In genomic region chr9:65677119-65677462, GRCm38 (mm10) we compare ENCODE assay signal across 8 mouse cellular contexts. TPM values are rescaled to one million over a fixed set of nuclear protein-coding genes. Genes with fewer than 3 reads are reported as not detected.
DNase-seq lines count a peak whose midpoint lies in the region; ATAC-seq and TF ChIP-seq lines count a peak whose summit lies in the region.

No protein-coding gene starts in this region.

- H3K4me2 ChIP-seq in heart, embryonic 14.5 days (ENCODE audit: low read length): peak overlapping the region; percentile 91
- H3K4me2 ChIP-seq in hindbrain, embryonic 12.5 days (replicated peaks): peak overlapping the region; percentile 93
- H3K4me2 ChIP-seq in midbrain, embryonic 13.5 days (replicated peaks): peak overlapping the region; percentile 67

- DNase-seq in heart, postnatal 4 days: no peak
- DNase-seq in G1E (ENCODE audit: low spot score): no peak
- DNase-seq in ovary, postnatal 10 days (ENCODE audit: low spot score): no peak
- DNase-seq in layer of hippocampus, adult 9-11 months: no peak
- DNase-seq in embryo, embryonic 10.5 days (ENCODE audit: low spot score): no peak

- H3K9me3 ChIP-seq in heart, embryonic 14.5 days (ENCODE audit: control insufficient read depth, low read length): no peaks in the 10 kb centered on the region
- H3K9me3 ChIP-seq in G1E (replicated peaks): no peaks in the 10 kb centered on the region
- H3K9me3 ChIP-seq in hindbrain, embryonic 12.5 days (replicated peaks): no peaks in the 10 kb centered on the region
- no peaks in the 10 kb centered on the region for H3K9me3 ChIP-seq in midbrain, embryonic 13.5 days

- peak overlapping the region; percentile 37 to 76 for H3K27ac ChIP-seq in heart, embryonic 14.5 days (replicated peaks in 1 of 2; ENCODE audit: control insufficient read depth in 1 of 2, insufficient read depth in 1 of 2, low read depth in 2 of 2, low read length in 2 of 2)
- H3K27ac ChIP-seq in hindbrain, embryonic 12.5 days: peak overlapping the region; percentile 80
- H3K27ac ChIP-seq in midbrain, embryonic 13.5 days: peak overlapping the region; percentile 76

- peaks cover 24 to 65% of the 10 kb centered on the region in 2 experiments for H3K4me1 ChIP-seq in heart, embryonic 14.5 days (ENCODE audit: control insufficient read depth in 2 of 2, insufficient read depth in 2 of 2, low read length in 2 of 2)
- H3K4me1 ChIP-seq in G1E (ENCODE audit: insufficient read depth, low read depth, low read length): peaks cover 30% of the 10 kb centered on the region
- H3K4me1 ChIP-seq in hindbrain, embryonic 12.5 days: peaks cover 48% of the 10 kb centered on the region
- H3K4me1 ChIP-seq in midbrain, embryonic 13.5 days (replicated peaks): peaks cover 57% of the 10 kb centered on the region

- H3K27me3 ChIP-seq in heart, embryonic 14.5 days (ENCODE audit: control insufficient read depth, insufficient read depth, low read length): no peaks in the 10 kb centered on the region
- H3K27me3 ChIP-seq in G1E (ENCODE audit: insufficient read depth, low read length): no peaks in the 10 kb centered on the region
- no peaks in the 10 kb centered on the region for H3K27me3 ChIP-seq in hindbrain, embryonic 12.5 days
- no peaks in the 10 kb centered on the region for H3K27me3 ChIP-seq in midbrain, embryonic 13.5 days

- peak overlapping the region; percentile 60 to 72 for H3K4me3 ChIP-seq in heart, embryonic 14.5 days (ENCODE audit: control insufficient read depth in 1 of 2, insufficient read depth in 1 of 2, low read depth in 1 of 2, low read length in 2 of 2)
- peak overlapping the region; percentile 74; the same call in 1 of the 2 replicates for H3K4me3 ChIP-seq in G1E (ENCODE audit: low read depth, low read length)
- H3K4me3 ChIP-seq in hindbrain, embryonic 12.5 days: peak overlapping the region; percentile 80
- peak overlapping the region; percentile 70 for H3K4me3 ChIP-seq in midbrain, embryonic 13.5 days (replicated peaks)

- WGBS in heart, embryonic 14.5 days: 4% methylated on average over 3 of the region's 3 CpGs
- 4% methylated on average over 3 of the region's 3 CpGs for WGBS in hindbrain, embryonic 12.5 days
- WGBS in midbrain, embryonic 13.5 days: 1% methylated on average over 3 of the region's 3 CpGs

- no peak for TF ChIP-seq CTCF in G1E (IDR thresholded peaks at IDR 0.05; ENCODE audit: low read depth, low read length)

- ATAC-seq in heart, embryonic 14.5 days (ENCODE audit: insufficient number of reproducible peaks, insufficient read depth, low FRiP score, low read depth): no peak
- ATAC-seq in G1E (ENCODE audit: extremely low read depth, insufficient number of reproducible peaks, low FRiP score, poor library complexity, severe bottlenecking): no peak
- no peak for ATAC-seq in hindbrain, embryonic 12.5 days (ENCODE audit: low FRiP score)
- ATAC-seq in midbrain, embryonic 13.5 days: no peak

- no peaks in the 10 kb centered on the region for H3K36me3 ChIP-seq in heart, embryonic 14.5 days (ENCODE audit: control insufficient read depth, insufficient read depth, low read length)
- H3K36me3 ChIP-seq in G1E (replicated peaks): peaks cover 17% of the 10 kb centered on the region
- no peaks in the 10 kb centered on the region for H3K36me3 ChIP-seq in hindbrain, embryonic 12.5 days
- no peaks in the 10 kb centered on the region for H3K36me3 ChIP-seq in midbrain, embryonic 13.5 days

- H3K9ac ChIP-seq in heart, embryonic 14.5 days (ENCODE audit: low read length): peak overlapping the region; percentile 87
- H3K9ac ChIP-seq in hindbrain, embryonic 12.5 days: peak overlapping the region; percentile 95
- peak overlapping the region; percentile 87 for H3K9ac ChIP-seq in midbrain, embryonic 13.5 days (replicated peaks)

RNA-seq across cellular contexts. Expression of gene Oaz2, which starts 9.3 kb away (rescaled TPM):
- 210 and 223 TPM in 2 replicates for polyA plus RNA-seq in heart, embryonic 14.5 days (2014; fragmentation: Nextera tagmentation; extraction: Ambion mirVana)
- 100 to 1,000 TPM; 213 to 221 TPM for total RNA-seq in heart, postnatal 4 days (2021)
- total RNA-seq in G1E (2014; fragmentation: Nextera tagmentation) (12.0 and 16.2 TPM in 2 replicates), G1E (2017) (39.3 and 43.0 TPM in 2 replicates)
- 85.7 and 118 TPM in 2 replicates for polyA plus RNA-seq in G1E (2012)
- polyA plus RNA-seq in hindbrain, embryonic 12.5 days (2016; fragmentation: Nextera tagmentation; extraction: Ambion mirVana): 312 and 323 TPM in 2 replicates
- 333 and 366 TPM in 2 replicates for polyA plus RNA-seq in midbrain, embryonic 13.5 days (2015; fragmentation: Nextera tagmentation; extraction: Ambion mirVana)

RNA-seq across cellular contexts. Expression of gene Rbpms2, which starts 47.6 kb away (rescaled TPM):
- polyA plus RNA-seq in heart, embryonic 14.5 days (2014; fragmentation: Nextera tagmentation; extraction: Ambion mirVana): 125 TPM in 2 replicates
- total RNA-seq in heart, postnatal 4 days (2021): 10 to 100 TPM; 89.4 to 97.0 TPM
- total RNA-seq in G1E (2014; fragmentation: Nextera tagmentation) (not detected in 2 replicates), G1E (2017) (0.33 and 0.81 TPM in 2 replicates)
- polyA plus RNA-seq in G1E (2012): 0.13 and 0.21 TPM in 2 replicates
- 13.7 and 15.0 TPM in 2 replicates for polyA plus RNA-seq in hindbrain, embryonic 12.5 days (2016; fragmentation: Nextera tagmentation; extraction: Ambion mirVana)
- 4.5 and 4.9 TPM in 2 replicates for polyA plus RNA-seq in midbrain, embryonic 13.5 days (2015; fragmentation: Nextera tagmentation; extraction: Ambion mirVana)
